Mouse (Mus musculus) CH12.LX (cell line): Measurements from ENCODE around the gene Gse1. TPM values are rescaled to one million over a fixed set of nuclear protein-coding genes. Genes with fewer than 3 reads are reported as not detected.
A peak's percentile ranks its signal among the peaks of the same experiment; 100 is the strongest.

Experiments
- DNase-seq: peaks from one replicate; pipeline ENCODE4 v3.0.0-alpha.2; 2013; ENCODE audit errors: extremely low read depth
- H3K27ac ChIP-seq: 2 replicates; pipeline ENCODE4 v1.5.1; 2012; ENCODE audit warnings: low read depth, mild to moderate bottlenecking, control low read depth, moderate library complexity; ENCODE audit not compliant: insufficient read depth
- H3K27me3 ChIP-seq: replicated peaks from 2 replicates; pipeline ENCODE3; 2012; ENCODE audit warnings: inconsistent platforms
- H3K36me3 ChIP-seq, 2 experiments: replicated peaks in 1 of 2; 2 replicates each; pipeline versions ENCODE3 to v1.6.1; 2012; ENCODE audit warnings: inconsistent platforms in 1 of 2, low read length in 1 of 2, mild to moderate bottlenecking in 1 of 2, mixed read lengths in 1 of 2, moderate library complexity in 1 of 2; ENCODE audit not compliant: control insufficient read depth in 1 of 2, insufficient read depth in 1 of 2
- H3K4me1 ChIP-seq, 2 experiments: 2 replicates each; pipeline ENCODE4 v1.6.1; 2012; ENCODE audit warnings: inconsistent platforms in 1 of 2, moderate library complexity in 1 of 2; ENCODE audit not compliant: insufficient read depth in 2 of 2, control insufficient read depth in 1 of 2
- H3K4me2 ChIP-seq: 2 replicates; pipeline ENCODE4 v1.6.1; 2012; ENCODE audit warnings: low read depth, mild to moderate bottlenecking, control low read depth; ENCODE audit not compliant: poor library complexity, insufficient read depth, severe bottlenecking
- H3K4me3 ChIP-seq, 3 experiments: fragments of 150-350 bp in 1 of 3; sonication (generic) in 1 of 3; replicated peaks in 1 of 3; 2 replicates each; pipeline versions ENCODE3 to v1.5.1; 2011 to 2012; ENCODE audit warnings: low read depth in 2 of 3, low read length in 2 of 3, mild to moderate bottlenecking in 2 of 3, moderate library complexity in 2 of 3, control low read depth in 1 of 3, improper control_type of control experiment in 1 of 3, inconsistent platforms in 1 of 3, mixed read lengths in 1 of 3; ENCODE audit not compliant: poor library complexity in 1 of 3
- H3K79me2 ChIP-seq: replicated peaks from 2 replicates; pipeline ENCODE4 v1.6.1; 2012; ENCODE audit warnings: mild to moderate bottlenecking, moderate library complexity; ENCODE audit not compliant: control insufficient read depth, poor library complexity, insufficient read depth, severe bottlenecking; ENCODE audit errors: extremely low read depth
- H3K9ac ChIP-seq: 2 replicates; pipeline ENCODE4 v1.6.1; 2012; ENCODE audit warnings: low read depth, mild to moderate bottlenecking, control low read depth, moderate library complexity; ENCODE audit not compliant: insufficient read depth
- H3K9me3 ChIP-seq: replicated peaks from 2 replicates; pipeline ENCODE3; 2012; ENCODE audit warnings: low read length, inconsistent platforms, mixed read lengths
- BHLHE40 ChIP-seq: IDR thresholded peaks from 2 replicates; pipeline ENCODE4 v1.6.1; 2011; ENCODE audit warnings: mild to moderate bottlenecking, low read depth, low read length, improper control_type of control experiment
- CHD1 ChIP-seq: IDR thresholded peaks from 2 replicates; pipeline ENCODE4 v1.6.1; 2012; ENCODE audit warnings: low read depth, low read length, improper control_type of control experiment, inconsistent platforms
- CHD2 ChIP-seq: IDR thresholded peaks from 2 replicates; pipeline ENCODE4 v1.6.1; 2011; ENCODE audit warnings: low read length, improper control_type of control experiment
- CTCF ChIP-seq, 2 experiments: IDR thresholded peaks in 1 of 2; conservative IDR thresholded peaks in 1 of 2; 2 replicates each; pipeline ENCODE4 v1.5.1; 2011 to 2012; ENCODE audit warnings: low read depth in 2 of 2, low read length in 2 of 2, improper control_type of control experiment in 1 of 2, inconsistent platforms in 1 of 2, mild to moderate bottlenecking in 1 of 2, moderate library complexity in 1 of 2
- E2F4 ChIP-seq: IDR thresholded peaks from 2 replicates; pipeline ENCODE4 v1.6.1; 2011; ENCODE audit warnings: low read depth, low read length, improper control_type of control experiment; ENCODE audit not compliant: insufficient replicate concordance
- ELF1 ChIP-seq: IDR thresholded peaks from 2 replicates; pipeline ENCODE4 v1.6.1; 2014; ENCODE audit warnings: low read depth, mild to moderate bottlenecking, inconsistent platforms, low read length, improper control_type of control experiment
- EP300 ChIP-seq: IDR thresholded peaks from 2 replicates; pipeline ENCODE4 v1.6.1; 2011; ENCODE audit warnings: low read length, improper control_type of control experiment
- IRF4 ChIP-seq: IDR thresholded peaks from 2 replicates; pipeline ENCODE4 v1.6.1; 2014; ENCODE audit warnings: low read depth, mild to moderate bottlenecking, inconsistent platforms, low read length, improper control_type of control experiment
- JUN ChIP-seq: IDR thresholded peaks from 2 replicates; pipeline ENCODE4 v1.6.1; 2011; ENCODE audit warnings: low read depth, mild to moderate bottlenecking, low read length, improper control_type of control experiment, moderate library complexity; ENCODE audit not compliant: insufficient read depth
- JUND ChIP-seq: conservative IDR thresholded peaks from 2 replicates; pipeline ENCODE4 v1.6.1; 2011; ENCODE audit warnings: low read depth, low read length, improper control_type of control experiment
- KAT2A ChIP-seq: IDR thresholded peaks from 2 replicates; pipeline ENCODE4 v1.6.1; 2012; ENCODE audit warnings: low read length, improper control_type of control experiment, inconsistent platforms; ENCODE audit not compliant: insufficient replicate concordance
- MAFK ChIP-seq: IDR thresholded peaks from 2 replicates; pipeline ENCODE4 v1.6.1; 2011; ENCODE audit warnings: low read length, improper control_type of control experiment; ENCODE audit not compliant: insufficient replicate concordance
- MAX ChIP-seq: IDR thresholded peaks from 2 replicates; pipeline ENCODE4 v1.6.1; 2011; ENCODE audit warnings: low read length, improper control_type of control experiment
- MAZ ChIP-seq: IDR thresholded peaks from 2 replicates; pipeline ENCODE4 v1.6.1; 2012; ENCODE audit warnings: low read depth, mild to moderate bottlenecking, inconsistent platforms, low read length, improper control_type of control experiment, moderate library complexity
- MEF2A ChIP-seq: IDR thresholded peaks from 2 replicates; pipeline ENCODE4 v1.6.1; 2014; ENCODE audit warnings: low read depth, mild to moderate bottlenecking, inconsistent platforms, low read length, improper control_type of control experiment, borderline replicate concordance
- MXI1 ChIP-seq: IDR thresholded peaks from 2 replicates; pipeline ENCODE4 v1.6.1; 2011; ENCODE audit warnings: mild to moderate bottlenecking, low read depth, low read length, improper control_type of control experiment
- MYC ChIP-seq: IDR thresholded peaks from 2 replicates; pipeline ENCODE4 v1.6.1; 2011; ENCODE audit warnings: low read depth, mild to moderate bottlenecking, improper control_type of control experiment, low read length
- NELFE ChIP-seq: IDR thresholded peaks from 2 replicates; pipeline ENCODE4 v1.6.1; 2011; ENCODE audit warnings: low read depth, low read length, improper control_type of control experiment
- NRF1 ChIP-seq: IDR thresholded peaks from 2 replicates; pipeline ENCODE4 v1.6.1; 2014; ENCODE audit warnings: low read depth, mild to moderate bottlenecking, inconsistent platforms, low read length, improper control_type of control experiment, moderate library complexity
- POLR2A ChIP-seq: IDR thresholded peaks from 2 replicates; pipeline ENCODE4 v1.6.1; 2011; ENCODE audit warnings: low read depth, mild to moderate bottlenecking, improper control_type of control experiment, low read length
- POLR2AphosphoS2 ChIP-seq: IDR thresholded peaks from 2 replicates; pipeline ENCODE4 v1.6.1; 2011; ENCODE audit warnings: low read depth, low read length, improper control_type of control experiment
- RAD21 ChIP-seq: IDR thresholded peaks from 2 replicates; pipeline ENCODE4 v1.6.1; 2011; ENCODE audit warnings: low read depth, mild to moderate bottlenecking, low read length, improper control_type of control experiment, moderate library complexity
- RCOR1 ChIP-seq: conservative IDR thresholded peaks from 2 replicates; pipeline ENCODE4 v1.6.1; 2012; ENCODE audit warnings: low read depth, mild to moderate bottlenecking, inconsistent platforms, low read length, improper control_type of control experiment
- SIN3A ChIP-seq: IDR thresholded peaks from 2 replicates; pipeline ENCODE4 v1.6.1; 2012; ENCODE audit warnings: low read length, improper control_type of control experiment, inconsistent platforms
- SMC3 ChIP-seq: IDR thresholded peaks from 2 replicates; pipeline ENCODE4 v1.6.1; 2011; ENCODE audit warnings: low read depth, low read length, improper control_type of control experiment
- TBP ChIP-seq: conservative IDR thresholded peaks from 2 replicates; pipeline ENCODE4 v1.6.1; 2011; ENCODE audit warnings: low read depth, low read length, improper control_type of control experiment
- TCF12 ChIP-seq: IDR thresholded peaks from 2 replicates; pipeline ENCODE4 v1.6.1; 2014; ENCODE audit warnings: low read depth, mild to moderate bottlenecking, inconsistent platforms, low read length, improper control_type of control experiment
- UBTF ChIP-seq: IDR thresholded peaks from 2 replicates; pipeline ENCODE4 v1.6.1; 2012; ENCODE audit warnings: low read depth, mild to moderate bottlenecking, inconsistent platforms, low read length, improper control_type of control experiment, moderate library complexity
- USF2 ChIP-seq: conservative IDR thresholded peaks from 2 replicates; pipeline ENCODE4 v1.6.1; 2011; ENCODE audit warnings: low read depth, low read length, improper control_type of control experiment
- ZKSCAN1 ChIP-seq: IDR thresholded peaks from 2 replicates; pipeline ENCODE4 v1.6.1; 2012; ENCODE audit warnings: low read depth, inconsistent platforms, low read length, improper control_type of control experiment, borderline replicate concordance
- ZMIZ1 ChIP-seq: IDR thresholded peaks from 2 replicates; pipeline ENCODE4 v1.6.1; 2012; ENCODE audit warnings: low read depth, mild to moderate bottlenecking, inconsistent platforms, low read length, improper control_type of control experiment
- ZNF384 ChIP-seq: IDR thresholded peaks from 2 replicates; pipeline ENCODE4 v1.6.1; 2012; ENCODE audit warnings: low read depth, low read length, improper control_type of control experiment, inconsistent platforms
- dilution Hi-C: fragments of 300-500 bp; cut with MboI; formaldehyde crosslinking; loops from 2 replicates; pipeline ENCODE4 v1.14.3; 2020; ENCODE audit warnings: low sequenced_read_pairs; ENCODE audit not compliant: extremely low pct_unique_long_range_greater_than_20kb, extremely low pct_ligation_motif_present
- in situ Hi-C: fragments of 300-500 bp; cut with MboI; formaldehyde crosslinking; loops from 3 replicates; pipeline ENCODE4 v1.14.3; 2019; ENCODE audit warnings: low sequenced_read_pairs, low pct_ligation_motif_present, low pct_unique_long_range_greater_than_20kb, mixed read lengths
- polyA plus RNA-seq: library from polyadenylated mRNA; unstranded; fragments of >175 nt; gene quantifications from 2 replicates; pipeline ENCODE4 v1.2.1, GENCODE M21; 2012; ENCODE audit warnings: low read depth; ENCODE audit not compliant: insufficient read length
- total RNA-seq, 2 experiments: library from RNA; depleted of rRNA; stranded (reverse); fragments of 300-350 nt in 1 of 2; fragments of >200 nt in 1 of 2; gene quantifications; 2 replicates each; pipeline ENCODE4 v1.2.3; 2012 to 2014

Gse1 gene
- total and polyA plus RNA-seq, 3 experiments = 1.3 to 9.8 (median 8.5) TPM

GRCm38 (mm10) chr8:120433734-120434133, 205.5 kb downstream of the Gse1 start:
- TF ChIP-seq BHLHE40 (no peak), EP300 (no peak), RAD21 (peak; percentile 24), POLR2A (no peak), JUN (no peak), MAX (no peak), SMC3 (peak; percentile 38), TCF12 (no peak), ZMIZ1 (no peak), CTCF (conservative IDR thresholded peaks at IDR 0.05 in 1 of 2, IDR thresholded peaks at IDR 0.05 in 1 of 2; ENCODE audit: low read depth in 2 of 2, low read length in 2 of 2) (peak; percentile 45 to 56; a peak in 3 of 4 replicates), JUND (no peak), MXI1 (no peak), E2F4 (no peak), ZKSCAN1 (no peak), USF2 (no peak), SIN3A (no peak), IRF4 (no peak), ZNF384 (no peak), CHD1 (no peak), NRF1 (no peak)
- Histone ChIP-seq H3K27me3 (peaks cover 6% of the 10 kb centered on the region), H3K4me3 (no peak overlapping the region), H3K9ac (no peak overlapping the region), H3K36me3 (no peaks in the 10 kb centered on the region), H3K9me3 (peaks cover 15% of the 10 kb centered on the region), H3K4me2 (no peak overlapping the region), H3K27ac (no peak overlapping the region), H3K4me1 (peaks cover 29 to 48% of the 10 kb centered on the region in 2 experiments), H3K79me2 (no peaks in the 10 kb centered on the region)
- peak; percentile 35 for DNase-seq
- dilution Hi-C loops = no loop called here
- in situ Hi-C loops = no loop called here

- Histone ChIP-seq H3K4me1 (peaks cover 29 to 43% of the 10 kb centered on the region in 2 experiments), H3K36me3 (no peaks in the 10 kb centered on the region), H3K4me3 (peak overlapping the region in 1 of 3 experiments; percentile 9), H3K79me2 (no peaks in the 10 kb centered on the region), H3K9me3 (peaks cover 15% of the 10 kb centered on the region), H3K9ac (peak overlapping the region; percentile 31), H3K27me3 (peaks cover 8% of the 10 kb centered on the region), H3K4me2 (peak overlapping the region; percentile 63), H3K27ac (peak overlapping the region; percentile 95)
- peak; percentile 56 for DNase-seq
- in situ Hi-C loops (loop anchor here (5.0 kb wide), 1 partner anchor 37 kb away; no protein-coding TSS in a partner anchor), dilution Hi-C loops (no loop called here)
- TF ChIP-seq BHLHE40 = peak; percentile 79
- 0 out of 2 replicates have a peak, but pooled peaks have one; percentile 40 for TF ChIP-seq JUND
- TF ChIP-seq KAT2A = no peak
- TF ChIP-seq TBP = no peak
- TF ChIP-seq SMC3 = peak; percentile 19
- TF ChIP-seq ZMIZ1 = no peak
- no peak for TF ChIP-seq ZKSCAN1
- TF ChIP-seq POLR2AphosphoS2 = no peak
- TF ChIP-seq USF2 = no peak
- TF ChIP-seq ELF1 = peak; percentile 75
- no peak; the same call in 1 of the 2 replicates for TF ChIP-seq MXI1
- TF ChIP-seq CHD2 = peak; percentile 53; the same call in 1 of the 2 replicates
- peak; percentile 82 for TF ChIP-seq MEF2A
- TF ChIP-seq MAZ = 0 out of 2 replicates have a peak, but pooled peaks have one; percentile 26
- TF ChIP-seq NELFE = no peak
- TF ChIP-seq SIN3A = peak; percentile 13; the same call in 1 of the 2 replicates
- peak; percentile 60 for TF ChIP-seq MYC
- peak; percentile 48; the same call in 1 of the 2 replicates for TF ChIP-seq RCOR1
- TF ChIP-seq UBTF = no peak
- TF ChIP-seq EP300 = peak; percentile 83
- peak; percentile 91 for TF ChIP-seq IRF4
- peak; percentile 82 for TF ChIP-seq TCF12
- peak; percentile 73 for TF ChIP-seq MAFK
Measured at GRCm38 (mm10) chr8:120435781-120436180, 207.5 kb downstream of the Gse1 start.
